Mouse (Mus musculus): ENCODE measurements around the gene Rtn3. TPM values are rescaled to one million over a fixed set of nuclear protein-coding genes. Genes with fewer than 3 reads are reported as not detected.

The Rtn3 gene
- 100 to 1,000 TPM; 132 to 139 TPM for total RNA-seq (2023)

DNA sequence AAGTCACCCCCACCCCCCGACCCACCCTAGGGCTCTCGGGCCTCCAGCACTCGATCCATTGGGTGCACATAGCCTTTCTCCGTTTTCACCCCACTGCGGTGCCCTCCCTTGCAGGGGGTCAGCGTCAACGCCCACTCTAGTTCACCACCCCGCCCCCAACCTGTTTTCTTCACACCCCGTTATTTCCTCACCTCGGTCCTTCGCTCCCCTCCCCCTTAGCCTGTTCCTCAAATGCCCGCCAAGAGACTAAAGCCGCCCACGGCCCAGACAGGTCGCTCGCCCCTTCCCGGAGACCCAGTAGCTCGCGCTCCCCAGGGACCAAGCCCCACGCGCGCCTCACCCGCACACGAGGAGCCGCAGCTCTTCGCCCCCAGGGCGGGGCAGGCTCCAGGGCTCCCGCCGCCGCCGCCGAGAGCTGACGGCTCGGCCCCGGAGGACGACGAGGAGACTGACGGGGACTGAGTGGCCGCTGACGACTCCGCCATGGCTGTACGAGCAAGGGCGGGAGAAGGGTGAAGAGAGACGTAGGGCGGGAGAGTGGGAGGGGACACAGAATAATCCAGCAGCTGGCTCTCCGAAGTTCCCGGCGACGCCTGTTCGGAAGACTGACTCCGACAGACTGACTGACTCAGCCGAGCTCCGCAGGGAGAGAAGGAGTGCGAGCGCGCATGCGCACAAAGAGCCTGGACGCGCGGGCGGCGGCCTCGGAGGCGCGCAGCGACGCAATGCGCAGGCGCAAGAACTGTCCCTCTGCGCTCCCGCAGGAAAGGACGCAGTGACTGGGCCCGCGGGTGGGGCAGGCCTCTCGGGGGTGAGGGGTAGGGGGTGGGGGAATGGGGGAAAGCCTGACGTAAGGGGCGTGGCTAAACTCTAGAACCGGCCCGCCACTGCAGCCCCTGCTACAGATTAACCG, at the start of gene Rtn3:
Gene Rtn3, minus strand, starts transcription at position 683 of the 913 bp plus-strand sequence.

DNA sequence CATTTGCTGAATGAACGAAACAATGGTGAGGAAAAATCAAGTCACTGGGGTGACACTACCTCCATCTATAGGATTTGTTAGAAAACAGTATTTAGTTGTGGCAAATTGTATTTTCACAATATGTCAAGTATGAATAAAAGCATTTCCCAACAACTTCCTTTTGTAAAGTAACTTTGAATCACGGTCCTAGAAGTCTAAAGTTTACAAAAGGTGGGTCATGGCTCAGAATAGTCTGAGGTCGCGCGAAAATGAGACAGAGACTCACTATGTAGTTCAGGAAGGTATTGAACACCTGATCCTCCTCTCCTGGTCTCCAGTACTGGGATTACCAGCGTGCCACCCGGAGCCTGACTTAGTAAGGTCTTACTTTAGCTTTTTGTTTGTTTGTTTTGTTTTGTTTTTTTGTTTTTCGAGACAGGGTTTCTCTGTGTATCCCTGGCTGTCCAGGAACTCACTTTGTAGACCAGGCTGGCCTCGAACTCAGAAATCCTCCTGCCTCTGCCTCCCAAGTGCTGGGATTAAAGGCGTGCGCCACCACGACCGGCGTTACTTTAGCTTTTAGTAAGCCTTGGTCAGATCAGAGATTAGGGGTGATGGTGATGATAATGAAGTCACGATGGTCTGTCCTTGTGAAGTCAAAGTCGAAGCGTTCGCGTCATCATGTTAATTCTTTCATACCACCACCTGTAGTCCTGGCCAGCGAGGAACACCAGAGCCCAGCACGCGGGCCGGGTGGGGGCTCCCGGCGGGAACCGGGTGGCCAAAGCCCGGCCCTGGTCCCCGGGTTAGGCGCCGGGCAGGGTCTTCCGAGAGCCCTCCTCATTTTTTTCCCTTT, 10.5 kb upstream of the Rtn3 start, which contains the start of gene Atl3:
Gene Atl3, plus strand, starts transcription at position 689 of the 835 bp plus-strand sequence.

DNA sequence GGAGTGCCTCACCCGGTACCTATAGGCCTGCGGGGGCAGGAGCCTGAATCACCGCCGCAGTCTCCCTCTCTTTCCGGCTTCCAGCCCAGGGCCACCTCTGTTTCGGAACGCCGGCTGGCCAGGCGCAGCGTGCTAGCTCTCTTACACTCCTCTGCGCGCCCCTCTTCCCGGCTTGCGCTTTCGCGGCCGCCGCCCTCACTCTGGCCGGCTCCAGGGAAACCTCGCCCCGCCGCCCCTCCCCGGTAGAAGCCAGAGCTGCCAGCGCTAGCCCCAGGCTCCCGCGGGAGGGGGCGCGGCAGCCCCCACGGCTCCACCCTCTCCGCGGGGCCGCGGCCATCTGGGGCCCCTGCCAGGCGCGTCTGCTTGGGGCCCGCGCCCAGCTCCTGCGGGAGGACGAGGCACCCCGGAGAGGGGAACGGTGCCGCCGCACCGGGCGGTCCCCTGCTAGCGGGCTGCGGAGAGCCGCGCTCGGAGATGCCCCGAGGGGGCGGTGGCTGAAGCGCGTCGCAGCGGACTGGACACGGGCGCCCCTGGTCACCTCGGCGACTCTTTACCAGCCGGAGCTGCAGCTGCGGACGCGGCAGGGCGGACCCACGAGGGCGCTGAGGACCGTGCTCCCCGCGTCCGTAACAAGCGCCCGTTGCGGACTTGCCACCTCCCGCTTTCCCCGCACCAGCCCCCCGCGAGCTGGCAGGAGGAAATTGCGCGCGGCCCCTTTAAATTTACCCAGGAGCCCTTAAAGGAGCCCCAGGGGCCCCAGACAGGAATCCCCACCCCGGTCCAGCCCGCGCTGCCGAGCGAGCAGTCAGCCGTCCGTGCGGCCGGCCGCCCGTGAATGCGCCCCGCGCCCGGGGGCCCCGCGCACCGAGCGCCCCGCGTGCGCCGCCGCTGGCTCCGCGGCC, 66.0 kb downstream of the Rtn3 start, which contains the start of gene 2700081O15Rik:
Gene 2700081O15Rik, plus strand, starts transcription at position 792 of the 902 bp plus-strand sequence.

DNA sequence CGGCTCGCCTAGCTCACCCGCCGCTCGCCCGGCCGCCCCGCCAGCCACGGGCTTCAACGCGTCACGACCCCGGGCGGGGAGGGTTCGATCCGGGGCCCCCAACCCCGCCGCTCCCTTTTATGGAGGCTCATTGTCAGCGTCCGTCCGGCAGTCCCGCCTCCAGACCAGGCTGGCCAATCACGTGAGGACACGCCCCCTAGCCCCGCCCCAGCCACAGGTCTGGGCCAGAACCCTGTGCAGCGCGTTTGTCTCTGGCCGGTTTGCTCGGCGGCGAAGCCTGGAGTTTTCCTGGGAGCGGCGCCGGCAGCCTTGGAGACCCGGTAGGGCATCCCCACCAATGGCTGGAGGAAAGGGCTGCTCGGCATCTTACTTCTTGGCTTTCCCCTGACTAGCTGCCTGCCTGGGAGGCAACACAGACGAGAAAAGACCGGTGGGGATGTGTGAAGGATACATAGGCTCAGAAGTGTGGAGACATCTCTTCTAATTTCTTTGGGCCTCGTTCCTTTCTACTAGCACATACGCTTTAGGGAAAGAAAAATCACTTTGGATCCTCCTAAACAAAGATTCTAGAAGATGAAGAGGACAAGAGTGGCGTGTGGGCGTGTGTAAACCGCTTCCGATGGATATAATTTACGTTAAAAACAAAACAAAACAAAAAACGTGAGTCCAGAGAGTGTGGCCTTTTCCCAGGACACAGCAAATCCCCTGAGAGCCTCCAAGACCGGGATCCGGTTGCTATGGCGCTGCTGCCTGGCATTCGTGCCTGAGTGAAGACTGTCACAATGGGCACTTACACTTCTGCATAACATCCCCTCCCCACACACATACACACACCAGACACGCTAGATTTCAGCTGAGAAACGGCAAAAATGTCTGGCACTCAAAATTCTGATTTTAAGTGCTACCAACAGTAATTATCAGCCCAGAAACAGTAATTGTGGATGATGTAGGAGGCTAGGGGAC, 99.9 kb downstream of the Rtn3 start, which contains the start of gene Spindoc:
Gene Spindoc, minus strand, starts transcription at position 92 of the 963 bp plus-strand sequence.

Other genes with a start within 250 kb of the Rtn3 start
- gene Naa40, start 242.1 kb downstream of the Rtn3 start, total RNA-seq (2023): 10 to 100 TPM; 23.5 to 28.1 TPM
- gene Rcor2, start 216.0 kb downstream of the Rtn3 start, total RNA-seq (2023): 1 to 10 TPM in 1 of 2 experiments, under 1 TPM in 1; 0.73 to 1.6 TPM
- gene Mark2, start 141.4 kb downstream of the Rtn3 start, total RNA-seq (2023): 100 to 1,000 TPM; 153 to 182 TPM
- gene Spindoc, start 100.3 kb downstream of the Rtn3 start, total RNA-seq (2023): 1 to 10 TPM; 6.2 to 8.8 TPM
- 1 to 10 TPM; 2.5 to 3.2 TPM for gene 2700081O15Rik, start 65.7 kb downstream of the Rtn3 start, total RNA-seq (2023)
- gene Atl3, start 10.8 kb upstream of the Rtn3 start, total RNA-seq (2023): 10 to 100 TPM; 28.9 to 29.9 TPM
- gene Pla2g16, start 74.2 kb upstream of the Rtn3 start, total RNA-seq (2023): 1 to 10 TPM; 3.6 to 7.2 TPM
- gene Lgals12, start 123.9 kb upstream of the Rtn3 start, total RNA-seq (2023): not detected
- gene Hrasls5, start 129.3 kb upstream of the Rtn3 start, total RNA-seq (2023): not detected
- not detected for gene Slc22a19, start 228.0 kb upstream of the Rtn3 start, total RNA-seq (2023)

Measured in neutrophil, adult 59 days (primary cell).